Mouse (Mus musculus): ENCODE data around the gene Mlxip. TPM values are rescaled to one million over a fixed set of nuclear protein-coding genes. Genes with fewer than 3 reads are reported as not detected.

The Mlxip gene
- polyA plus RNA-seq, 2 experiments = 2.5 to 3.7 TPM

- Histone ChIP-seq H3K9ac (replicated peaks) (no peak overlapping the region), H3K27me3 (ENCODE audit: control insufficient read depth, insufficient read depth, low read length) (no peaks in the 10 kb centered on the region), H3K36me3 (replicated peaks; ENCODE audit: control insufficient read depth, insufficient read depth, low read depth) (no peaks in the 10 kb centered on the region), H3K4me2 (ENCODE audit: low read depth) (peak overlapping the region; percentile 16; the same call in 1 of the 2 replicates), H3K9me3 (ENCODE audit: control insufficient read depth, low read length) (no peaks in the 10 kb centered on the region), H3K4me3 (ENCODE audit: insufficient read depth in 1 of 2, low read depth in 2 of 2, low read length in 2 of 2) (no peak overlapping the region), H3K4me1 (replicated peaks; ENCODE audit: control insufficient read depth in 2 of 2, insufficient read depth in 2 of 2, low read length in 1 of 2) (no peaks in the 10 kb centered on the region; a peak in 1 of 4 replicates), H3K27ac (no peak overlapping the region)
- DNase-seq (ENCODE audit: low read depth in 3 of 3, low spot score in 3 of 3) (no peak), ATAC-seq (ENCODE audit: insufficient read depth) (no peak)
- WGBS (ENCODE audit: insufficient replicate concordance) = 18% methylated on average over 20 of the region's 20 CpGs
- TF ChIP-seq CTCF (IDR thresholded peaks at IDR 0.05; ENCODE audit: low read depth) = no peak
Observed at GRCm38 (mm10) chr5:123381968-123382367, 12.6 kb upstream of the Mlxip start.

- Histone ChIP-seq H3K27me3 (ENCODE audit: control insufficient read depth, insufficient read depth, low read length) (no peaks in the 10 kb centered on the region), H3K27ac (no peak overlapping the region), H3K9ac (replicated peaks) (no peak overlapping the region), H3K36me3 (replicated peaks; ENCODE audit: control insufficient read depth, insufficient read depth, low read depth) (no peaks in the 10 kb centered on the region), H3K9me3 (ENCODE audit: control insufficient read depth, low read length) (no peaks in the 10 kb centered on the region), H3K4me3 (ENCODE audit: insufficient read depth in 1 of 2, low read depth in 2 of 2, low read length in 2 of 2) (no peak overlapping the region), H3K4me2 (ENCODE audit: low read depth) (no peak overlapping the region), H3K4me1 (replicated peaks; ENCODE audit: control insufficient read depth in 2 of 2, insufficient read depth in 2 of 2, low read length in 1 of 2) (no peaks in the 10 kb centered on the region; a peak in 1 of 4 replicates)
- 79% methylated on average over 8 of the region's 8 CpGs for WGBS (ENCODE audit: insufficient replicate concordance)
- TF ChIP-seq CTCF (IDR thresholded peaks at IDR 0.05; ENCODE audit: low read depth) = no peak
- TF ChIP-seq EP300 (IDR thresholded peaks at IDR 0.05; ENCODE audit: low read depth) = no peak
- no peak for DNase-seq (ENCODE audit: low read depth in 3 of 3, low spot score in 3 of 3)
- no peak for ATAC-seq (ENCODE audit: insufficient read depth)
Observed at GRCm38 (mm10) chr5:123382686-123383085, 11.9 kb upstream of the Mlxip start.

GRCm38 (mm10) chr5:123388452-123388851 lies 6.1 kb upstream of the Mlxip start:
- Histone ChIP-seq H3K9me3 (ENCODE audit: control insufficient read depth, low read length) (no peaks in the 10 kb centered on the region), H3K27me3 (ENCODE audit: control insufficient read depth, insufficient read depth, low read length) (no peaks in the 10 kb centered on the region), H3K27ac (no peak overlapping the region), H3K36me3 (replicated peaks; ENCODE audit: control insufficient read depth, insufficient read depth, low read depth) (no peaks in the 10 kb centered on the region), H3K4me1 (replicated peaks; ENCODE audit: control insufficient read depth in 2 of 2, insufficient read depth in 2 of 2, low read length in 1 of 2) (peaks cover 0 to 4% of the 10 kb centered on the region in 2 experiments; a peak in 1 of 4 replicates), H3K9ac (replicated peaks) (no peak overlapping the region), H3K4me2 (ENCODE audit: low read depth) (no peak overlapping the region), H3K4me3 (ENCODE audit: insufficient read depth in 1 of 2, low read depth in 2 of 2, low read length in 2 of 2) (no peak overlapping the region)
- 13% methylated on average over 3 of the region's 3 CpGs for WGBS (ENCODE audit: insufficient replicate concordance)
- ATAC-seq (ENCODE audit: insufficient read depth) (no peak), DNase-seq (ENCODE audit: low read depth in 3 of 3, low spot score in 3 of 3) (no peak)
- TF ChIP-seq CTCF (IDR thresholded peaks at IDR 0.05; ENCODE audit: low read depth) (no peak), EP300 (IDR thresholded peaks at IDR 0.05; ENCODE audit: low read depth) (no peak)

- no peaks in the 10 kb centered on the region for H3K27me3 ChIP-seq (ENCODE audit: control insufficient read depth, insufficient read depth, low read length)
- DNase-seq (ENCODE audit: low read depth in 3 of 3, low spot score in 3 of 3) (no peak), ATAC-seq (ENCODE audit: insufficient read depth) (no peak)
- TF ChIP-seq CTCF (IDR thresholded peaks at IDR 0.05; ENCODE audit: low read depth) = no peak
- no peak for TF ChIP-seq EP300 (IDR thresholded peaks at IDR 0.05; ENCODE audit: low read depth)
- peak overlapping the region; percentile 53 for H3K4me2 ChIP-seq (ENCODE audit: low read depth)
- H3K36me3 ChIP-seq (replicated peaks; ENCODE audit: control insufficient read depth, insufficient read depth, low read depth) = no peaks in the 10 kb centered on the region
- peak overlapping the region; percentile 18 to 43; a peak in 2 of 4 replicates for H3K4me3 ChIP-seq (ENCODE audit: insufficient read depth in 1 of 2, low read depth in 2 of 2, low read length in 2 of 2)
- no peak overlapping the region for H3K9ac ChIP-seq (replicated peaks)
- no peaks in the 10 kb centered on the region for H3K9me3 ChIP-seq (ENCODE audit: control insufficient read depth, low read length)
- 14% methylated on average over 17 of the region's 17 CpGs for WGBS (ENCODE audit: insufficient replicate concordance)
- peaks cover 6 to 15% of the 10 kb centered on the region in 2 experiments; a peak in 3 of 4 replicates for H3K4me1 ChIP-seq (replicated peaks; ENCODE audit: control insufficient read depth in 2 of 2, insufficient read depth in 2 of 2, low read length in 1 of 2)
- no peak overlapping the region for H3K27ac ChIP-seq
Observed at GRCm38 (mm10) chr5:123390536-123391441, 3.8 kb upstream of the Mlxip start.

GRCm38 (mm10) chr5:123391442-123391809 lies 3.2 kb upstream of the Mlxip start:
- Histone ChIP-seq H3K36me3 (replicated peaks; ENCODE audit: control insufficient read depth, insufficient read depth, low read depth) (no peaks in the 10 kb centered on the region), H3K9me3 (ENCODE audit: control insufficient read depth, low read length) (no peaks in the 10 kb centered on the region), H3K9ac (replicated peaks) (no peak overlapping the region), H3K27ac (no peak overlapping the region), H3K4me2 (ENCODE audit: low read depth) (peak overlapping the region; percentile 53), H3K4me1 (replicated peaks; ENCODE audit: control insufficient read depth in 2 of 2, insufficient read depth in 2 of 2, low read length in 1 of 2) (peaks cover 8 to 21% of the 10 kb centered on the region in 2 experiments; a peak in 3 of 4 replicates), H3K27me3 (ENCODE audit: control insufficient read depth, insufficient read depth, low read length) (no peaks in the 10 kb centered on the region), H3K4me3 (ENCODE audit: insufficient read depth in 1 of 2, low read depth in 2 of 2, low read length in 2 of 2) (peak overlapping the region; percentile 18 to 43; a peak in 2 of 4 replicates)
- TF ChIP-seq EP300 (IDR thresholded peaks at IDR 0.05; ENCODE audit: low read depth) (no peak), CTCF (IDR thresholded peaks at IDR 0.05; ENCODE audit: low read depth) (no peak)
- ATAC-seq (ENCODE audit: insufficient read depth) (no peak), DNase-seq (ENCODE audit: low read depth in 3 of 3, low spot score in 3 of 3) (no peak)
- 5% methylated on average over 5 of the region's 5 CpGs for WGBS (ENCODE audit: insufficient replicate concordance)
